Mouse (Mus musculus): ENCODE results near the gene Clip2.

DNA sequence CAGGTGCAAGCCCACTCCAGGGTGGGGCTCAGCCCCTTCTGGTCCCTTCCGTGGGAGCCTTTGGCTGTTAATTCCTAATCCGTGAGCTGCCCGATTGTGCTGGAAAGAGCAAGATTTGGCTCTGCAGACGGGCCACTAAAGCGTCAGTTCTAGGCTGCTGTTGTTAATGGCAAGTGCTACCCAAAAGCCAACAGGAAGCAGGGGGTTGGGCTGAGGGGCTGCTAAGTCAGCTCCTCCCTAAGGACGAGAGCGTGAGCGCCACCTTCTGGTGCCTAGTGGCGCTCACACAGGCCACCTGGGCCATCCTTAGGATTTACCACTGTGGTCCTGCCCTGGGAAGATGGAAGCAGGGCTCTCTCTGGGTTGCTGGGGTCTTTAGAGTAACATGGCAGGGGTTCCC lies 62.7 kb downstream of the Clip2 start:
- peak; percentile 76 for TF ChIP-seq CTCF (conservative IDR thresholded peaks at IDR 0.05; ENCODE audit: low read length)
- no peak for TF ChIP-seq NANOG (IDR thresholded peaks at IDR 0.05; ENCODE audit: borderline replicate concordance, low read length)

Data from E14TG2a.4 (cell line).